Mouse (Mus musculus) CH12.LX (cell line): ENCODE data around the gene Tpp2.

Experiments used
- CTCF ChIP-seq, 2 experiments: IDR thresholded peaks in 1 of 2; conservative IDR thresholded peaks in 1 of 2; 2 replicates each; pipeline ENCODE4 v1.5.1; 2011 to 2012; ENCODE audit warnings: low read depth in 2 of 2, low read length in 2 of 2, improper control_type of control experiment in 1 of 2, inconsistent platforms in 1 of 2, mild to moderate bottlenecking in 1 of 2, moderate library complexity in 1 of 2
- EP300 ChIP-seq: IDR thresholded peaks from 2 replicates; pipeline ENCODE4 v1.6.1; 2011; ENCODE audit warnings: low read length, improper control_type of control experiment
- MAX ChIP-seq: IDR thresholded peaks from 2 replicates; pipeline ENCODE4 v1.6.1; 2011; ENCODE audit warnings: low read length, improper control_type of control experiment
- MXI1 ChIP-seq: IDR thresholded peaks from 2 replicates; pipeline ENCODE4 v1.6.1; 2011; ENCODE audit warnings: mild to moderate bottlenecking, low read depth, low read length, improper control_type of control experiment
- POLR2A ChIP-seq: IDR thresholded peaks from 2 replicates; pipeline ENCODE4 v1.6.1; 2011; ENCODE audit warnings: low read depth, mild to moderate bottlenecking, improper control_type of control experiment, low read length
- USF1 ChIP-seq: IDR thresholded peaks from 2 replicates; pipeline ENCODE4 v1.6.1; 2014; ENCODE audit warnings: low read depth, mild to moderate bottlenecking, inconsistent platforms, low read length, improper control_type of control experiment

DNA sequence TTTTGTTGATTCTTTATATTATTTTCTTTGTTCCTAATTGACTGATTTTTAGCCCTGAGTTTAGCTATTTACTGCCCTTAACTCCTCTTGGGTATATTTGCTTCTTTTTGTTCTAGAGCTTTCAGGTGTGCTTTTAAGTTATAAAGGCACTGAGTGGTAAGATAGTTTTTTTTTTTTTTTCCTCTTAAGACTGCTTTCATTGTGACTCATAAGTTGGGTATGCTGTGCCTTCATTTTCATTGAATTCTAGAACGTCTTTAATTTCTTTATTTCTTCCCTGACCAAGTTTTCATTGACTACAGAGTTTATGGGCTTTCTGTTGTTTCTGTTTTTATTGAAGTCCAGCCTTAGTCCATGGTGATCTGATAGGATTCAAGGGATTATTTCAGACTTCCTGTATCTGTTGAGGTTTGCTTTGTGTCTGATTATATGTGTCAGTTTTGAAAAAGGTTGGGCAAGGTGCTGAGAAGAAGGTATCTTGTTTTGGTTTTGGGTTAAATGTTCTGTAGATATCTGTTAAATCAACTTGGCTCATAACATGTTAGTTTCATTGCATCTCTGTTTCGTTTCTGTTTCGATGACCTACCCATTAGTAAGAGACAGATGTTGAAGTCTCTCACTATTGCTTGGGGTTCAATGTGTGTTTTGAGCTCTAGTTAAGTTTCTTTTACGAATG, 63.6 kb downstream of the Tpp2 start:
- TF ChIP-seq CTCF (conservative IDR thresholded peaks at IDR 0.05 in 1 of 2, IDR thresholded peaks at IDR 0.05 in 1 of 2; ENCODE audit: low read depth in 2 of 2, low read length in 2 of 2) (no peak), MAX (no peak), EP300 (peak; percentile 17; the same call in 1 of the 2 replicates), POLR2A (no peak), USF1 (no peak), MXI1 (no peak)
